Mouse (Mus musculus): ENCODE results near the gene Krit1. TPM values are rescaled to one million over a fixed set of nuclear protein-coding genes. Genes with fewer than 3 reads are reported as not detected.

Krit1 gene
- total RNA-seq (2014; rRNA removed; ENCODE audit: low replicate concordance) = 23.8 and 39.6 TPM in 2 replicates
- polyA plus RNA-seq (2015; fragmentation: Nextera tagmentation; extraction: Ambion mirVana) = 29.5 and 30.0 TPM in 2 replicates

GRCm38 (mm10) chr5:3802433-3803291 lies at the start of gene Krit1, which contains the start of gene Ankib1:
TSS of gene Krit1 (plus strand) at chr5:3803184.
TSS of gene Ankib1 (minus strand) at chr5:3802925.
- Histone ChIP-seq H3K27ac (ENCODE audit: low read depth) (peak within 1 kb of the TSS; percentile 90), H3K4me1 (ENCODE audit: control insufficient read depth, insufficient read depth) (peaks cover 6% of the 10 kb centered on the region; the same call in 1 of the 2 replicates), H3K9me3 (replicated peaks; ENCODE audit: control insufficient read depth, low read length) (no peaks in the 10 kb centered on the region), H3K9ac (replicated peaks; ENCODE audit: low read depth, low read length) (peak within 1 kb of the TSS; percentile 83), H3K36me3 (replicated peaks; ENCODE audit: control insufficient read depth, insufficient read depth, low read length) (no peaks in the 10 kb centered on the region), H3K27me3 (ENCODE audit: control insufficient read depth, insufficient read depth, low read length) (no peaks in the 10 kb centered on the region), H3K4me2 (ENCODE audit: low read depth, low read length) (peak within 1 kb of the TSS; percentile 70), H3K4me3 (ENCODE audit: low read depth, low read length) (peak within 1 kb of the TSS; percentile 95)
- under 1% methylated on average over 81 of the region's 109 CpGs for WGBS
- TF ChIP-seq CTCF (IDR thresholded peaks at IDR 0.05; ENCODE audit: low read depth) = no peak
- TF ChIP-seq EP300 (IDR thresholded peaks at IDR 0.05; ENCODE audit: low read depth) = peak; percentile 32; the same call in 1 of the 2 replicates
- DNase-seq (ENCODE audit: low spot score) (peak; percentile 80), ATAC-seq (ENCODE audit: insufficient read depth, low read depth) (peak; percentile 92)

GRCm38 (mm10) chr5:3771512-3771911 lies 31.5 kb upstream of the Krit1 start:
- ATAC-seq (ENCODE audit: insufficient read depth, low read depth) (no peak), DNase-seq (ENCODE audit: low spot score) (no peak)
- H3K4me1 ChIP-seq (ENCODE audit: control insufficient read depth, insufficient read depth) = no peaks in the 10 kb centered on the region
- peak overlapping the region; percentile 26; the same call in 1 of the 2 replicates for H3K27ac ChIP-seq (ENCODE audit: low read depth)
- H3K9me3 ChIP-seq (replicated peaks; ENCODE audit: control insufficient read depth, low read length) = no peaks in the 10 kb centered on the region
- H3K36me3 ChIP-seq (replicated peaks; ENCODE audit: control insufficient read depth, insufficient read depth, low read length) = peaks cover 4% of the 10 kb centered on the region; the same call in 1 of the 2 replicates
- 77% methylated on average over 3 of the region's 3 CpGs for WGBS
- peak overlapping the region; percentile 9; the same call in 1 of the 2 replicates for H3K4me3 ChIP-seq (ENCODE audit: low read depth, low read length)
- H3K27me3 ChIP-seq (ENCODE audit: control insufficient read depth, insufficient read depth, low read length) = no peaks in the 10 kb centered on the region
- H3K9ac ChIP-seq (replicated peaks; ENCODE audit: low read depth, low read length) = peak overlapping the region; percentile 10; the same call in 1 of the 2 replicates
- H3K4me2 ChIP-seq (ENCODE audit: low read depth, low read length) = peak overlapping the region; percentile 37
- TF ChIP-seq EP300 (IDR thresholded peaks at IDR 0.05; ENCODE audit: low read depth) (no peak), CTCF (IDR thresholded peaks at IDR 0.05; ENCODE audit: low read depth) (no peak)

- Histone ChIP-seq H3K27ac (ENCODE audit: low read depth) (peak overlapping the region; percentile 26), H3K4me2 (ENCODE audit: low read depth, low read length) (peak overlapping the region; percentile 37), H3K9me3 (replicated peaks; ENCODE audit: control insufficient read depth, low read length) (no peaks in the 10 kb centered on the region), H3K36me3 (replicated peaks; ENCODE audit: control insufficient read depth, insufficient read depth, low read length) (peaks cover 4% of the 10 kb centered on the region; the same call in 1 of the 2 replicates), H3K4me1 (ENCODE audit: control insufficient read depth, insufficient read depth) (no peaks in the 10 kb centered on the region), H3K9ac (replicated peaks; ENCODE audit: low read depth, low read length) (peak overlapping the region; percentile 10; the same call in 1 of the 2 replicates), H3K4me3 (ENCODE audit: low read depth, low read length) (peak overlapping the region; percentile 9), H3K27me3 (ENCODE audit: control insufficient read depth, insufficient read depth, low read length) (no peaks in the 10 kb centered on the region)
- peak; percentile 57 for ATAC-seq (ENCODE audit: insufficient read depth, low read depth)
- no peak for TF ChIP-seq CTCF (IDR thresholded peaks at IDR 0.05; ENCODE audit: low read depth)
- TF ChIP-seq EP300 (IDR thresholded peaks at IDR 0.05; ENCODE audit: low read depth) = no peak
- DNase-seq (ENCODE audit: low spot score) = no peak
- WGBS = 40% methylated on average over 3 of the region's 3 CpGs
Observed at GRCm38 (mm10) chr5:3772017-3772416, 31.0 kb upstream of the Krit1 start.

DNA sequence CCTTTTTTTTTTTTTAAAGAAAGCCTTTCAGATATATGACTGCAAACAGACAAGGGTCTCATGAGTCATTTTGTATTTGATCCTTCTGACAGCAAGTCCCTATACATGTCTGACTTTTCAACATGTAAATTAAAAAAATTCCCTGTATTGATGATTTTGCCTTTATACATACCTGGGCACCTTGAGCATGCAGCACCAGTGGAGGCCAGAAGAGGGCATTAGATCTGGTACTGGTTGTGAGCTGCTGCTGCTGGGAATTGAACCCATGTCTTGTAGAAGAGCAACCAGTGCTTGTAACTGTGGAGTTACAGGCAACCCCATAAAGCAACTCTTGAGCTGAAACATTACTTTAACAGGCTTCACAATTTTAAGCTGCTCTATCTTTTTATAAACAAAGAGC lies 20.3 kb upstream of the Krit1 start:
- 0 out of 2 replicates have a peak, but pooled peaks cover 5% of the 10 kb centered on the region for H3K4me1 ChIP-seq (ENCODE audit: control insufficient read depth, insufficient read depth)
- TF ChIP-seq CTCF (IDR thresholded peaks at IDR 0.05; ENCODE audit: low read depth) (no peak), EP300 (IDR thresholded peaks at IDR 0.05; ENCODE audit: low read depth) (no peak)
- no peak overlapping the region for H3K9ac ChIP-seq (replicated peaks; ENCODE audit: low read depth, low read length)
- H3K36me3 ChIP-seq (replicated peaks; ENCODE audit: control insufficient read depth, insufficient read depth, low read length) = no peaks in the 10 kb centered on the region
- ATAC-seq (ENCODE audit: insufficient read depth, low read depth) (no peak), DNase-seq (ENCODE audit: low spot score) (no peak)
- H3K9me3 ChIP-seq (replicated peaks; ENCODE audit: control insufficient read depth, low read length) = no peaks in the 10 kb centered on the region
- no peak overlapping the region for H3K27ac ChIP-seq (ENCODE audit: low read depth)
- no peak overlapping the region for H3K4me3 ChIP-seq (ENCODE audit: low read depth, low read length)
- no peaks in the 10 kb centered on the region for H3K27me3 ChIP-seq (ENCODE audit: control insufficient read depth, insufficient read depth, low read length)
- H3K4me2 ChIP-seq (ENCODE audit: low read depth, low read length) = no peak overlapping the region

GRCm38 (mm10) chr5:3783947-3784681 lies 18.9 kb upstream of the Krit1 start:
- TF ChIP-seq EP300 (IDR thresholded peaks at IDR 0.05; ENCODE audit: low read depth) = no peak
- TF ChIP-seq CTCF (IDR thresholded peaks at IDR 0.05; ENCODE audit: low read depth) = no peak

More at GRCm38 (mm10) chr5:3783947-3784681, 18.9 kb upstream of the Krit1 start:
- Histone ChIP-seq H3K9me3 (replicated peaks; ENCODE audit: control insufficient read depth, low read length) (no peaks in the 10 kb centered on the region), H3K4me2 (ENCODE audit: low read depth, low read length) (no peak overlapping the region), H3K36me3 (replicated peaks; ENCODE audit: control insufficient read depth, insufficient read depth, low read length) (no peaks in the 10 kb centered on the region), H3K4me3 (ENCODE audit: low read depth, low read length) (no peak overlapping the region), H3K9ac (replicated peaks; ENCODE audit: low read depth, low read length) (no peak overlapping the region), H3K27ac (ENCODE audit: low read depth) (no peak overlapping the region), H3K4me1 (ENCODE audit: control insufficient read depth, insufficient read depth) (0 out of 2 replicates have a peak, but pooled peaks cover 5% of the 10 kb centered on the region), H3K27me3 (ENCODE audit: control insufficient read depth, insufficient read depth, low read length) (no peaks in the 10 kb centered on the region)
- no peak for ATAC-seq (ENCODE audit: insufficient read depth, low read depth)
- no peak for DNase-seq (ENCODE audit: low spot score)
- 82% methylated on average over 2 of the region's 2 CpGs for WGBS
